Mouse (Mus musculus): Measurements from ENCODE around the gene Cdk2ap2. TPM values are rescaled to one million over a fixed set of nuclear protein-coding genes. Genes with fewer than 3 reads are reported as not detected.
"Not testable (repeated sequence)": the region's sequence is repeated elsewhere in the genome, so short reads cannot be mapped to it uniquely, and the experiment has no call there.

Gene Cdk2ap2
- 116 and 121 TPM in 2 replicates for polyA plus RNA-seq (2014; fragmentation: Nextera tagmentation; extraction: Ambion mirVana)

- under 1% methylated on average over 65 of the region's 65 CpGs for WGBS
- peak; percentile 94 for ATAC-seq (ENCODE audit: low FRiP score, low TSS enrichment)
- peak within 1 kb of the TSS; percentile 73 for H3K27ac ChIP-seq (ENCODE audit: low read depth, low read length)
- peaks cover 27% of the 10 kb centered on the region for H3K4me1 ChIP-seq (ENCODE audit: control insufficient read depth, insufficient read depth, low read length)
- H3K27me3 ChIP-seq (ENCODE audit: control insufficient read depth, insufficient read depth, low read length), result peaks cover 10% of the 10 kb centered on the region; the same call in 1 of the 2 replicates
- peak within 1 kb of the TSS; percentile 59 for H3K9ac ChIP-seq (ENCODE audit: low read depth, low read length)
- no peaks in the 10 kb centered on the region for H3K36me3 ChIP-seq (ENCODE audit: control insufficient read depth, insufficient read depth, low read length)
- peak within 1 kb of the TSS; percentile 55 for H3K4me3 ChIP-seq (ENCODE audit: low read length)
- peak within 1 kb of the TSS; percentile 54 for H3K4me2 ChIP-seq (replicated peaks; ENCODE audit: low read depth, low read length)
- no peaks in the 10 kb centered on the region for H3K9me3 ChIP-seq (ENCODE audit: control insufficient read depth, low read length)
Measured at GRCm38 (mm10) chr19:4096642-4097440, at the start of gene Cdk2ap2. Gene Cdk2ap2 (plus strand): TSS chr19:4097182.

GRCm38 (mm10) chr19:4047859-4048258 lies 49.1 kb upstream of the Cdk2ap2 start:
- ATAC-seq (ENCODE audit: low FRiP score, low TSS enrichment), result no peak
- H3K36me3 ChIP-seq (ENCODE audit: control insufficient read depth, insufficient read depth, low read length), result no peaks in the 10 kb centered on the region
- no peaks in the 10 kb centered on the region for H3K4me1 ChIP-seq (ENCODE audit: control insufficient read depth, insufficient read depth, low read length)
- H3K9me3 ChIP-seq (ENCODE audit: control insufficient read depth, low read length), result no peaks in the 10 kb centered on the region
- no peak overlapping the region for H3K9ac ChIP-seq (ENCODE audit: low read depth, low read length)
- WGBS, result 16% methylated on average over 4 of the region's 4 CpGs
- no peaks in the 10 kb centered on the region for H3K27me3 ChIP-seq (ENCODE audit: control insufficient read depth, insufficient read depth, low read length)
- H3K4me2 ChIP-seq (replicated peaks; ENCODE audit: low read depth, low read length), result no peak overlapping the region
- H3K4me3 ChIP-seq (ENCODE audit: low read length), result no peak overlapping the region
- H3K27ac ChIP-seq (ENCODE audit: low read depth, low read length), result no peak overlapping the region

GRCm38 (mm10) chr19:4049069-4049468 lies 47.9 kb upstream of the Cdk2ap2 start:
- not testable (repeated sequence) for H3K4me1 ChIP-seq (ENCODE audit: control insufficient read depth, insufficient read depth, low read length); H3K9ac ChIP-seq (ENCODE audit: low read depth, low read length); ATAC-seq (ENCODE audit: low FRiP score, low TSS enrichment); H3K4me3 ChIP-seq (ENCODE audit: low read length); H3K36me3 ChIP-seq (ENCODE audit: control insufficient read depth, insufficient read depth, low read length); H3K4me2 ChIP-seq (replicated peaks; ENCODE audit: low read depth, low read length); H3K27ac ChIP-seq (ENCODE audit: low read depth, low read length); H3K9me3 ChIP-seq (ENCODE audit: control insufficient read depth, low read length); H3K27me3 ChIP-seq (ENCODE audit: control insufficient read depth, insufficient read depth, low read length)
- WGBS, result 70% methylated on average over 5 of the region's 5 CpGs

GRCm38 (mm10) chr19:4051016-4051415 lies 46.0 kb upstream of the Cdk2ap2 start:
- H3K9ac ChIP-seq (ENCODE audit: low read depth, low read length), result no peak overlapping the region
- H3K36me3 ChIP-seq (ENCODE audit: control insufficient read depth, insufficient read depth, low read length), result no peaks in the 10 kb centered on the region
- H3K4me3 ChIP-seq (ENCODE audit: low read length), result no peak overlapping the region
- H3K27me3 ChIP-seq (ENCODE audit: control insufficient read depth, insufficient read depth, low read length), result no peaks in the 10 kb centered on the region
- WGBS, result 93% methylated on average over 5 of the region's 5 CpGs
- no peaks in the 10 kb centered on the region for H3K9me3 ChIP-seq (ENCODE audit: control insufficient read depth, low read length)
- H3K27ac ChIP-seq (ENCODE audit: low read depth, low read length), result no peak overlapping the region
- H3K4me1 ChIP-seq (ENCODE audit: control insufficient read depth, insufficient read depth, low read length), result no peaks in the 10 kb centered on the region
- no peak overlapping the region for H3K4me2 ChIP-seq (replicated peaks; ENCODE audit: low read depth, low read length)
- ATAC-seq (ENCODE audit: low FRiP score, low TSS enrichment), result no peak

- H3K36me3 ChIP-seq (ENCODE audit: control insufficient read depth, insufficient read depth, low read length), result no peaks in the 10 kb centered on the region
- no peak overlapping the region for H3K4me2 ChIP-seq (replicated peaks; ENCODE audit: low read depth, low read length)
- 53% methylated on average over 10 of the region's 10 CpGs for WGBS
- no peak for ATAC-seq (ENCODE audit: low FRiP score, low TSS enrichment)
- H3K27me3 ChIP-seq (ENCODE audit: control insufficient read depth, insufficient read depth, low read length), result no peaks in the 10 kb centered on the region
- no peak overlapping the region for H3K27ac ChIP-seq (ENCODE audit: low read depth, low read length)
- H3K4me3 ChIP-seq (ENCODE audit: low read length), result no peak overlapping the region
- H3K9ac ChIP-seq (ENCODE audit: low read depth, low read length), result no peak overlapping the region
- no peaks in the 10 kb centered on the region for H3K4me1 ChIP-seq (ENCODE audit: control insufficient read depth, insufficient read depth, low read length)
- H3K9me3 ChIP-seq (ENCODE audit: control insufficient read depth, low read length), result no peaks in the 10 kb centered on the region
Measured at GRCm38 (mm10) chr19:4051741-4052515, 45.1 kb upstream of the Cdk2ap2 start.

- Histone ChIP-seq H3K4me2 (replicated peaks; ENCODE audit: low read depth, low read length) (no peak overlapping the region), H3K27me3 (ENCODE audit: control insufficient read depth, insufficient read depth, low read length) (no peaks in the 10 kb centered on the region)
- 79% methylated on average over 5 of the region's 5 CpGs for WGBS
Measured at GRCm38 (mm10) chr19:4052516-4053030, 44.4 kb upstream of the Cdk2ap2 start.

GRCm38 (mm10) chr19:4054613-4055012 lies 42.4 kb upstream of the Cdk2ap2 start:
- Histone ChIP-seq H3K4me3 (ENCODE audit: low read length) (no peak overlapping the region), H3K36me3 (ENCODE audit: control insufficient read depth, insufficient read depth, low read length) (no peaks in the 10 kb centered on the region), H3K4me2 (replicated peaks; ENCODE audit: low read depth, low read length) (no peak overlapping the region), H3K9me3 (ENCODE audit: control insufficient read depth, low read length) (no peaks in the 10 kb centered on the region), H3K27me3 (ENCODE audit: control insufficient read depth, insufficient read depth, low read length) (no peaks in the 10 kb centered on the region), H3K9ac (ENCODE audit: low read depth, low read length) (no peak overlapping the region), H3K4me1 (ENCODE audit: control insufficient read depth, insufficient read depth, low read length) (no peaks in the 10 kb centered on the region), H3K27ac (ENCODE audit: low read depth, low read length) (no peak overlapping the region)
- ATAC-seq (ENCODE audit: low FRiP score, low TSS enrichment), result no peak
- WGBS, result 90% methylated on average over 5 of the region's 5 CpGs

More at GRCm38 (mm10) chr19:4052516-4053030, 44.4 kb upstream of the Cdk2ap2 start:
- no peaks in the 10 kb centered on the region for H3K4me1 ChIP-seq (ENCODE audit: control insufficient read depth, insufficient read depth, low read length)
- no peaks in the 10 kb centered on the region for H3K36me3 ChIP-seq (ENCODE audit: control insufficient read depth, insufficient read depth, low read length)
- H3K27ac ChIP-seq (ENCODE audit: low read depth, low read length), result no peak overlapping the region
- H3K9ac ChIP-seq (ENCODE audit: low read depth, low read length), result no peak overlapping the region
- H3K4me3 ChIP-seq (ENCODE audit: low read length), result no peak overlapping the region
- no peak for ATAC-seq (ENCODE audit: low FRiP score, low TSS enrichment)
- H3K9me3 ChIP-seq (ENCODE audit: control insufficient read depth, low read length), result no peaks in the 10 kb centered on the region

- 76% methylated on average over 8 of the region's 8 CpGs for WGBS
Measured at GRCm38 (mm10) chr19:4055216-4055946, 41.6 kb upstream of the Cdk2ap2 start.

More at GRCm38 (mm10) chr19:4055216-4055946, 41.6 kb upstream of the Cdk2ap2 start:
- H3K9me3 ChIP-seq (ENCODE audit: control insufficient read depth, low read length), result no peaks in the 10 kb centered on the region
- no peaks in the 10 kb centered on the region for H3K27me3 ChIP-seq (ENCODE audit: control insufficient read depth, insufficient read depth, low read length)
- no peak overlapping the region for H3K27ac ChIP-seq (ENCODE audit: low read depth, low read length)
- no peaks in the 10 kb centered on the region for H3K36me3 ChIP-seq (ENCODE audit: control insufficient read depth, insufficient read depth, low read length)
- no peak for ATAC-seq (ENCODE audit: low FRiP score, low TSS enrichment)
- H3K4me2 ChIP-seq (replicated peaks; ENCODE audit: low read depth, low read length), result no peak overlapping the region
- H3K4me1 ChIP-seq (ENCODE audit: control insufficient read depth, insufficient read depth, low read length), result no peaks in the 10 kb centered on the region
- no peak overlapping the region for H3K4me3 ChIP-seq (ENCODE audit: low read length)
- H3K9ac ChIP-seq (ENCODE audit: low read depth, low read length), result no peak overlapping the region

All from kidney, embryonic 14.5 days (tissue).